Mouse (Mus musculus) ovary, postnatal 10 days (tissue): ENCODE measurements around the gene Cntn2.
"Not testable (repeated sequence)": the region's sequence is repeated elsewhere in the genome, so short reads cannot be mapped to it uniquely, and the experiment has no call there.

Source experiments
- DNase-seq: peaks from one replicate; pipeline ENCODE4 v3.0.0; 2022; ENCODE audit warnings: low spot score

The Cntn2 gene

GRCm38 (mm10) chr1:132509771-132510170 lies 33.3 kb downstream of the Cntn2 start:
- no peak for DNase-seq

- DNase-seq, result no peak
These were observed 36.4 kb downstream of the Cntn2 start for GRCm38 (mm10) chr1:132506656-132507055.

GRCm38 (mm10) chr1:132506058-132506457 lies 37.0 kb downstream of the Cntn2 start, which contains the start of gene Tmem81:
Gene Tmem81, plus strand, starts transcription at chr1:132506230.
- DNase-seq, result no peak

GRCm38 (mm10) chr1:132505155-132505554 lies 37.9 kb downstream of the Cntn2 start:
- no peak for DNase-seq

DNA sequence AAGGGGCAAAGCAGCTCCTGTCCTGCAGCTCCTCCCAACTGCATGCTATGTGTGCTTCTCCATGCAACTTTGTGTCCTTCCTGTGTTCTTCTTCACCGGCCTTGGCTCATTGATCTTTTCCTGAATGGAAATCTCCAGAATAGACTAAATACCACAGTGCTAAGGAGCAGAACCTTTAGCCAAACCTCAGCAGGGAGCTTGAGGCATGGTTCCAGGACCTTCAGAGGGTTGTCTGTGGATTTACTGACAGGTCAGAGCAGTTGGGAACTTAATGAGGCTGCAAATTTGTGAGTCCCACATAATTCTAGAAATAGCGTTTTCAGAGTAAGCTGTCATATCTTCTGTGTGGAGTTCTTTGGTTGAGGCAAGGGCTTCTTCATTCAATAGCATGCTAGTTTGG lies 42.5 kb downstream of the Cntn2 start:
- DNase-seq, result no peak

GRCm38 (mm10) chr1:132483759-132484158 lies 59.3 kb downstream of the Cntn2 start:
- no peak for DNase-seq

DNA sequence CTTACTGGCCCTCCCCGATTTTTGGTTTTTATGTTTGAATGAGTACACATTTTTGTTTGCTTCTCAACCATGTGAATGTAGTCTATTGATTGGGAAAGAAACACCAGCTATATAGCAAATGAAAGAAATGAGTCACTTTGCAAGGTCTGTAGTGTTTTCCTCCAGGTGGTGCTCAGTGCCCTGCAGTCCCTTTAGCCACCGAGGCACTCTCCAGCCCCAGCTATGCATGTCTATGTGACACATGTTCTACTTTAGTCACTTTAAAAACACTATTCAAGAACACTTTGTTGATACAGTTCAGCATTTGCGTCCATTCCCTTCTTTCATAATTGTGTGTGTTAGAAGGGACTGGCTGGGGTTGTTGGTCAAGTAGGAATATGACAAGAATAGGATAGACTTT lies 59.8 kb downstream of the Cntn2 start:
- no peak for DNase-seq

GRCm38 (mm10) chr1:132481619-132482018 lies 61.4 kb downstream of the Cntn2 start:
- no peak for DNase-seq

DNA sequence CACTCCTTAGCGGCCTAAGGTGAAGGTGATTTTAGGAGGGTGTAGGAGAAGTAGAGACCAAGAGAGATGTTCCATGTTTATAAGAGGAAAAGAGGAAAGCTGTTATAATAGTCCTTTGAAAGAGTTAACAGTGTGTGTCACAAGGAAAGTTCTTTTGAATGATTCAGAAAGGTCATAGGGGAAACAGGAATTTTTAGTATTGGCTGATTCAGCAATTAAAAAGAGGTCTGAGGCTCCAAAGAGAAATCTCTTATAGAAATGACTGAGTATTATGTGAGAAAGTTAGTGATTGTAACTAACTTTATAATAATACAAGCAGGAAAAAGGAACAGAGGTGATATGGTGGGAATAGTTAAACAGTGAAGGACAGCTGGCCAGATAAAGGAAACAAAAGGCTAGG lies 63.6 kb downstream of the Cntn2 start:
- no peak for DNase-seq

DNA sequence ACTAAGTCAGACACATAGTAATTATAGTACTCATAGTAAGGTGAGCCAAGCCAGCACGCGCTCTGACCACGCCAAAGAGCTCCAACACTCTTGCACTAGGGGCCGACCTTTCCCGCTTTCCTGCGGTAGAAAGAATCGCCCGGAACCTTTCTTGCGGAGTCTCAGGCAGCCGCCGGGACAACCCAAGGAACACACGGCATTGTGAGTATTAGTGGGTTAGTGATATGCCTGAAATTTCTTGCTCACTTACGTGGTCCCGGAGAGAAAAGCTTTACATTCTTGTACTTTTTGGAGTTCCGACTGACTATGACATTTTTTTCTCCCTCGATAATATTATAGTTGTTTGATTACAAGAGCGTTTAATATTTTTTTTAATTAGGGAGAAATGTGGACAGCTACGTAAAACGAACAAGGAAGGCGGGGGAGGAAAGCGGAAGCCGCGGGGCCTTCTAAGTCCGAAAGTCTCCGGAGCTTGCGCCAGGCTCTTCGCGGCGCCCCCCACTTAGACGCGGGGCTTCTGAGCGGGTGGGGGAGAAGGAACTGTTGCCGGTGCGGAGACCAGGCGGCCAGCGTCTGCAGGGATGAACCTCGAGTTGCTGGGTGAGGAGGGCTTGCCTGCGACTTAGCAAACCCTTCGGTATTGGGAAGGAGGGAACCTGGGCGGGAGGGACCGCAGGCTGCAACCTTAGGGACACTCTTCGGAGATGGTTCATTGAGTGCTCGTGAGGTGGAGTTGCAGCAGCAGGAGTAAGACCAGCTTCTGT lies 65.9 kb downstream of the Cntn2 start, which contains the start of gene Rbbp5:
Gene Rbbp5, plus strand, starts transcription at position 438 of the 764 bp plus-strand sequence.
- DNase-seq, result peak; percentile 82

DNA sequence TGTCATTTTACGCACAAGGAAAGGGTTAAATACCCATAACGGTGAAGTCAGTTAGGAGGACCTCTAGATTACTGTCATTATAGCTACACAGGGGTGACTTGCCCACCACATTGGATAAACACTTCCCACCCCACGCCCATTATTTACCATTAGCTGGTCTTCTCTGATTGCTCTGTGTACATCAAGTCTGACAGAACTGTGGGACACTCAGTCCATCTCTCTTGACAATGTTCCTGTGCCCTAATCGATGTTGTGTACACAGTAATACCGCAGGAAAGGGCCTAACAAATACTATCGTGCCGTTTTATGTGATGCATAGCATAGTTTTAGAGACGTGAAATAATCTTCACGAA lies 66.5 kb downstream of the Cntn2 start:
- DNase-seq, result no peak

DNA sequence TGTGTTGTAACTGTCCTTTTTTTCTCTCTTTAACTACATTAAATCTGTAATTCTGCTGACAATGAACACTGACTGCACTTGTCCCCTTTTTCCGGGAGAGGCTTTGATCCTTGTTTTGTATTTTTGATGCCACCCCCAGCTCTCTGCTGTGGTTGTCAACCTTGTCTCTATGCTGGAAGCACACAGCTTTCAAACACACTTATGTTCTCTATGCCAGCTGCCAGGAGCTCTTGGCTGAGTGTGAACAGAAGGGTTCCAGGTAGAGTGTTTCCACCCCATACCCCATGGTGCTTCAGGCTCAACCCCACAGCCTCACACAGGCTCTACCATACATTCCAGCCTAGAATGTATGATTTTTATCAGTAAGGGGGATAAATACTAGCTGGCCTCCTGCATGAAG lies 68.6 kb downstream of the Cntn2 start:
- DNase-seq, result no peak

DNA sequence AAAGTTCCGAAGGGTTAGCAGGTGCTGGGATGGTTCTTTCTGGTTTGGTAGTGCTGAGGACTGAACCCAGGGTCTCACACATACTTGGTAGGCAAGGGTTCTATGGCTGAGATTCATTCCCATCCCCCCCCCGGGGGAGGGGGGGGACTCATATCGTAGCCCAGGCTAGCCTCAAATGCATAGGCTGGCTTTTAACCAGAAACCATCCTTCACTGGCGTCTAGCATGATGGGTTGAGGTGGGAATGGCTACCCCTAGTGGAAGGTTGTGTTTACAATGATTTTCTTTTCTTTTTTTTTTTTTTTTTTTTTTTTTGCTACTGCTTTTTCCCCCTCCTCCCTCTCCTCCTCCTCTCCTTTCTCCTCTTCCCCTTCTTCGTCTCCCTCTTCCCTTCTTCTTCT lies 70.5 kb downstream of the Cntn2 start:
- no peak for DNase-seq

- DNase-seq, result no peak
These were observed 71.6 kb downstream of the Cntn2 start for GRCm38 (mm10) chr1:132471499-132471898.

DNA sequence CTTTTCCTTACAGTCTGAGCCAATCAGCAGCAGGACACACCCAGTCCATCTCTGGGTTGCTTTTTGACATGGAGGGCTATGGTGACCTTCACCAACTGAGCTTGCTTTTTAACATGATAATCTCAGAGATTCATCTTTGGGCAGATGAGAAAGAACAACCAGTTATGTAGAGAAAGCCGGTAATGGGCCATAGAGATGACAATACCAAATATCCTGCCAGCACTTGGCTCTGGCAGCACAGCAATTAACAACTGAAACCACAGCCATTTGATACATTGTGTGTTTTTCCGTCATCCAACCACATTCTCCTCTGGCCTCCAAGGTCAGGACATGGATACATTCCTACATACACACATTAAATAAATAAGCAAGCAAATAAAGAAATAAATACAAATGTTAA lies 72.0 kb downstream of the Cntn2 start:
- no peak for DNase-seq

GRCm38 (mm10) chr1:132470031-132470430 lies 73.0 kb downstream of the Cntn2 start:
- DNase-seq, result not testable (repeated sequence)

GRCm38 (mm10) chr1:132469519-132469918 lies 73.5 kb downstream of the Cntn2 start:
- no peak for DNase-seq

- DNase-seq, result no peak
These were observed 74.1 kb downstream of the Cntn2 start for GRCm38 (mm10) chr1:132468926-132469325.

DNA sequence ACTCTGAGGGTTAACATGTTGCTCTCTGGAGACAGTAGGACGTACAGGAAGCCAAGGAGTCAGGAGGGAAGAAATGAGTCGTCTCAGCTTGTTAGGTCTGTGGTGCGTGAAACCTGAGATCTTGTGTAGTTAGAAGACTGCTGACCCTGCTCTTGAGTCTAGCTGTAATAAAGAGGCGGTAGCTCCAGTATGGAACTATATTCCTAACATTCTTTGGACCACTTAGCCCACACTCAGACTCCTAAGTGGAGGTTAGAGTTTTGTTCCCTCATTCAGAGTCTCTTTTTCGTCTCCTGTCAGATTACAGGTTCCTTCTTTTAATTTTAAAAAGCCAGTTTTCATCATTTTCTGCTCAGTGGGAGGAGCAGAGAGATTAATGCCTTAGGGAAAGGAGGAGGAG lies 78.4 kb downstream of the Cntn2 start:
- no peak for DNase-seq
